Mouse (Mus musculus) left cerebral cortex, postnatal 14 days (tissue): ENCODE results near the gene Zfp644. TPM values are rescaled to one million over a fixed set of nuclear protein-coding genes. Genes with fewer than 3 reads are reported as not detected.

Experiments used
- DNase-seq, 2 experiments: peaks; one replicate each; pipeline ENCODE4 v3.0.0; 2021 to 2022; ENCODE audit warnings: low spot score in 2 of 2, mixed read lengths in 1 of 2
- intact Hi-C: fragments of 180-260 bp; cut with DNase I; formaldehyde crosslinking; loops from one replicate; pipeline ENCODE4 v1.15.1; 2025
- total RNA-seq, 2 experiments: library from RNA; stranded (reverse); gene quantifications; 2 replicates each; pipeline ENCODE4 v1.2.3; 2021

Gene Zfp644
- total RNA-seq, 2 experiments from 2014 or later = 85.2 to 87.0 TPM

DNA sequence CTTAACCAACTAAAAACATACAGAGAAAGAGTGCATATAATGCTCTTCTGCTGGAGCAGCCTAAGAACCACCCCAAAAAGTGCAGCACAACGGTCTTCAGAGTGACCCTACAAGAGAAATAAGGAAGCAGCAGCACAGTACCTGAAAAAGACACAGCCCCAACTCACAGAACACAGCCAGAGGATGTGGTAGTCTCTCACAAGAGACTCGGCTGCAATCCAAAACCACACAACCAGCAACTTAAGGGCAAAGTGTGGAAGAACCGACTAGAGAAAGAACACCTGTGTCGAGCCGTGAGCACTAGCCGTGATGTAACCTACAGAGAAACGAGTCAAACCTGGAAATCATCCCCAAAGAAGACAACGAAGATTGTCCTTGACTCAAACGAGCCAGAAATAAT is 20.3 kb downstream of the Zfp644 start:
- DNase-seq = no peak
- intact Hi-C loops = no loop called here

DNA sequence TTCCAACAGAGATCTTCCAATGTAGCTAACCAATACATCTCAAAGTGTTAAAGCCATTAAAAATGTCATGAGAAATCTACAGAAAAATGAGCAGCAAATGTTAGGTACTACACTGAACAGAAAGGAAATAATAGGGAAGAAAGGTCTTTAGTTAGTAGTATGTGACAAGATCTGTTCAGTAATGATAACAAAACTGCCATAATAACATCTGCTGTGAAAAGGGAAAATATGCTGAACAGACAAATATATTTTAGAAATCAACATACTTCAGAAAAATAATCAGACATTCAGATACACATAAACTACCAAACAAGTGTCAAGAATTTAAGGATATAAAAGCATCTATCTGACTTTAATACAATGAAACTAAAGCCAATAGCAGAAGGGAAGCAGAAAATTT is 24.5 kb downstream of the Zfp644 start:
- intact Hi-C loops = no loop called here
- no peak for DNase-seq

DNA sequence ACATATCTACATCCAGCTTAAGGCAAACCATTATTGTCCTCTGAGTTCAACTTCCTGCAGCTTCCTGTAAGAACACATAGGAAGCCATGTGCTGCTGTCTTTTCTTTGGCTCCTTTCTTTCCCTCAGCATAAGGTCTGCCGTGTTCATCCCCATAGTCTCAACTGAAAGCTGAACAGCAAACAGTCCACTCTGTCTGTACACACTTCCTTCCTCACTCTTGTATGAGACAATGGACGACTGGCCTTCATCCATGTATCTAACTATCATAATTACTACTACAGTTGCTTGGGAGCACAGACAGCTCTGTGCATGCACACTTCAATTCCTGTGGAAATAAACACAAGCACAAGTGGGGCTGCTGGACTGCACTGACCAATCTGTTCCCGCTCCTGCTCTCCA is 25.2 kb downstream of the Zfp644 start:
- no peak for DNase-seq

GRCm38 (mm10) chr5:106664910-106665309 is 32.2 kb downstream of the Zfp644 start:
- no peak for DNase-seq
- intact Hi-C loops = no loop called here

More for the DNA sequence above, 25.2 kb downstream of the Zfp644 start:
- intact Hi-C loops = no loop called here

- DNase-seq = no peak
- intact Hi-C loops = no loop called here
These were observed 36.2 kb downstream of the Zfp644 start for GRCm38 (mm10) chr5:106660867-106661266.

DNA sequence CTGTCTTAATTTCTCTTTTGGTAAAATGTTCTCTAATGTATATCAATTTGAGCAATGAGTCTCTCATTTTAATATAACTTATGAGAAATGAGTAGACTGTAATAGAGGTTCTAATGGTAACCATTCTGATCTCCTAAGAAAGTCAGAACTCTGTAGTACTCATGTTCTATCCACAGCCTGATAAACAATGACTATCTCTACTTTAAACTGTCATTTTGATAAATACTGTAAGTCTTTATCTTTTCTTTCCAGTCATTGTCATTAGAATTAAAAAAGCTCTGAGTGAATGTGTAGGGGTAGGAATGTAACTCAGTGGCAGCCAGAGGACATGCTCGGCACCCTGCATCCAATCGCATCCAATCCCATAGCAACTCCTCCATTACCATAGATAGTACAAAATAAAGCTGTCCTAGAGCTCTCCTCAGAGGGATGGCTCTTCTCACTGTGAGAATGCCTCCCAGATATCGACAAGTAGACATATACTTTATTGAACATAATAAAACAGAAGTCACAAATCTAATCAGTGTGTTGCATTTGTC is 44.2 kb downstream of the Zfp644 start:
- intact Hi-C loops = no loop called here
- no peak for DNase-seq

- DNase-seq = no peak
- intact Hi-C loops = no loop called here
These were observed 44.8 kb downstream of the Zfp644 start for GRCm38 (mm10) chr5:106652220-106652753.

DNA sequence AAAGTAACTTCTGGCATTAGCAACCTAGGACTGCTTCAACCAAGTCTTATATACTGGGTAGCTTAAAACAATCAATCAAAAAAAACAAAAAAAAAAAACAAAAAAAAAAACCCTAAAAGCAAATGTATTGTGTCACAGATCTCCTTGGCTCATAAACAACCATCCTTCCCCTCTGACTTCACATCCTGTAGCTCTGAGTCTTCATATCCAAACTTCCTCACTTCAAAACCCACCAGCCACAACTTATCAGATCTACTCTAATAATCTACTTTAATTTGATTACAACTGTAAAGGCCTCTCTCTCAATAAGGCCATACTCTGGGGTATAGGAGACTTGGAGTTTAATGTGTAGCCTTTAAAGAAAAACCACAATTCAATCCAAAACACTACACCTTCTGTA is 47.1 kb downstream of the Zfp644 start:
- intact Hi-C loops = loop anchor here (5.0 kb wide), 1 partner anchor 188 kb away; no protein-coding TSS in a partner anchor
- no peak for DNase-seq

DNA sequence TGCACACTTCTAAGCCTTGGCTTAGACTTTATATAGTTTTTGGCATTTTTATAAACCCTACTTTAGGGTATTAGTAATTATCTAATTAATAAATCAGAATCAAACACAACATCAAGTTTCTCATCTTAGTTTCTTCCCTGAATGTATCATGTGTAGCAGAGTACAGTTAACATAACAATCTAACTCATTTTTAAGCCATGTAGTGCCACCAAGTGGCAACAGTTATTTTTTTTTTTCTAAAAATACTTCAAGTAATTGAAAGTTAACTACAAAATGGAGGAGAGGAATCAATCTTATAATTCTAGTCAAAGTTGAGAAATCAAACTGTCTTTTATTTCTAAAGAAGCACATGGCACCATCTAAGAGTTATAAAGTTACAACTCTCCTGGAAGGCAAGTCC is 47.6 kb downstream of the Zfp644 start:
- intact Hi-C loops = loop anchor here (5.0 kb wide), 1 partner anchor 187 kb away; no protein-coding TSS in a partner anchor
- DNase-seq = peak in 1 of 2 experiments; percentile 13

DNA sequence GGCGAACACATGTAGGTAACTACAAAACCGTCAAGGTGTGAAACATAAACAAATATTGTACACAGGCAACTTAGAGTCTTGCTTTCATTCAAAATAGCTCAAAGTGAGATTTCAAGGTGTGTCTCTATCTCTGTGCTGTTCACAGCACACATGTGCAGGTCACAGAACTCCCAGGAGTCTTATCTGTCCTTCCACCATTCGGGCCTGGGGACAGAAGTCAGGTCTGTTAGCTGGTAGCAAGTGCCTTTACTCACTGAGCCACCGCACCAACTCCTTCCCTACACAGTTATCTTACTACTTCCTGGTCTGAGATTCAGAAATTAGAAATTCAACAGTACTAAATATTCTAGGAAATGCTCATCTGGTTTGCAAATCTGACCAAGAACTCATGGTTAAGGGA is 53.7 kb downstream of the Zfp644 start:
- intact Hi-C loops = no loop called here
- no peak for DNase-seq

GRCm38 (mm10) chr5:106641876-106642275 is 55.2 kb downstream of the Zfp644 start:
- intact Hi-C loops = no loop called here
- no peak for DNase-seq

- intact Hi-C loops = no loop called here
- DNase-seq = no peak
These were observed 56.8 kb downstream of the Zfp644 start for GRCm38 (mm10) chr5:106640235-106640809.

DNA sequence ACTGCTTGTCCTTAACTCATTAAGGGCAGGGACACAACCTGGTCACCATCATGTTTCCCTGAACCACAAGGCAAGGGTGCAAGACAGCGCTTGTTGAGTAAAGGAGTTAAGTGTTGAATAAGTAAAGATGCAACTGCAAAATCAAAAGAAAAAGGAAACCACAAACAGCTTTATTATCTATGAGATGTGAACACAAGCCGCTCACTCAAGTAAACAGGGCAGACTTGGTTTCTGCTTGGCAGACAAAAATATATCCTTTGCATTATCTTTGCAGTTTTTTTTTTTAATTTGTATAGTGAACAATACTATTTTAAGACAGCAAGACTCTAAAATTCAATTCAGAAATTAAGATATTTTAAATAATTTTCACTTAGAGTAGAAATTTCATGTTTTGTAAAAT is 57.5 kb downstream of the Zfp644 start:
- intact Hi-C loops = no loop called here
- no peak for DNase-seq

- intact Hi-C loops = no loop called here
- no peak for DNase-seq
These were observed 60.6 kb downstream of the Zfp644 start for GRCm38 (mm10) chr5:106636423-106636946.

GRCm38 (mm10) chr5:106628369-106629149 is 68.5 kb downstream of the Zfp644 start:
- intact Hi-C loops = no loop called here
- DNase-seq = no peak

DNA sequence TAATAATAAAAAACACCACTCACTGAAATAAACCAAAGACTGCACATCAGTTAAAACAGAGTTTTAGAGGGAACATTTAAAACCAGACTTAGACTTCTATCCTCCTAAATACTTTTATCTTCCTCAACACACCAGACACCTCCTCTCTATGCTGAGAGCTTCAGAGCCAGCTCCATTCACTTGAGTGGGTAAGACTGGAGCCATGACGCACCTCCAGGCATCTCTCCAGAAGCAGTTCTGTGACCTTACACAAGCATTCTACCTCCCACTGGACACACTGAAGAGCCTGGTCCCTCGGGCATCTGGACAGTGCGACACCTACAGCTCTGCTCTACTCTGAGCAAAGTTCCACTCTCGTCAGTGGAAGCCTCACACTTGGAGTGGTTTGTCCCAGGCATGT is 73.8 kb downstream of the Zfp644 start:
- DNase-seq = no peak

GRCm38 (mm10) chr5:106622193-106622592 is 74.9 kb downstream of the Zfp644 start:
- DNase-seq = no peak
- intact Hi-C loops = no loop called here

More for the DNA sequence above, 73.8 kb downstream of the Zfp644 start:
- intact Hi-C loops = no loop called here

DNA sequence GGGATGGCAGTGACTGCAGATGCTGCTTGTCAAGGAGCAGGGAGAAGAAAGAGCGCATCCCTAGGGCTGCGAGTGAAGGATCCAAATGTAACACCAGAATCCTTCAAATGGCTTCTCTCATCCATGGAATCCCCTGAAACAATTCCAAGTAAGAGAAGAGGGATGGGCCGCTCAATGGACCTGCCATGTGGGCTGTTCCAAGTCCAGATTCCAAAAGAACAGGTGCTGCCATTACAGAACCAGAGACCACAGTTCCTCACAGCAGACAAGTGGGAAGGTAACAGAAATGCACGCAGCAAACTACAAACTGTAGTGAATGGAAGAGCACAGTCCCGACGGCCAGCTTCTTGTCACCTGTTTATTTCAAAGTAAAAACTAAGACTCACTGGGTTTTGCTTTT is 76.6 kb downstream of the Zfp644 start:
- intact Hi-C loops = no loop called here
- no peak for DNase-seq

DNA sequence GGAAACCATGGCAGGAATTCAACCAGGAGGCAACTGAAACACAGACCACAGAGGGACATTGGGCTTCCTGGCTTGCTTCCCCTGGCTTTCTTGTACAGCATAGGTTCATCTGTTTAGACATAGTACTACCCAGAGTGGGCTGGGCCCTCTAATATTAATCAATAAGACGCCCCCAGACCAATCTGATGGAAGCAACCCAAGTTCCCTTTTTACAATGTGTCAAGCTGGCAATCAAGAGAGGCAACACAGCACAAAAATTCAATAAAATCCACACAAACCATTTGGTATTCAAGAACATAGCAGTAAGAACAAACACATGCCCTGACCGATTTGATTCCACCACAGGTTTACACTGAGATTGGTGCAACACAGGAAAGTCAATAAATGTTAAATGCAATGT is 82.1 kb downstream of the Zfp644 start:
- intact Hi-C loops = no loop called here
- no peak for DNase-seq

DNA sequence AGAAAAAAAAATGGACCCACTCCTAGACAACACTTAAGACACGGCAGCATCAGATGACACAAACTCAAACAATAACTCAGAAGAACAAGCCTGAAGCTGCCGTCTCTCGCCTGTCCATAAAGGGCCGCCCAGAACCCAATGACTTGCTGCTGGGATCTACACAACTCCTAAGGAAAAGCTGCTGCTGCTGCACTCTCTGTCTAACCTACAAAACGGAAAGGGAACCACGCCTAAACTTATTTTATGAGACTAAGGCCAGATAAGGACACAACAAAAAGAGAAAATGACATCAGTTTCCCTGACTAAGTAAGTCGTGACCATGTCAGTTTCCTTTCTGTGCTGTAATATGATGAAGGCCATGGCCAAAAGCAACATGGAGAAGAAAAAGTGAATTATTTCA is 82.5 kb downstream of the Zfp644 start:
- DNase-seq = no peak
- intact Hi-C loops = no loop called here
